Mouse (Mus musculus) forebrain, embryonic 13.5 days (tissue): ENCODE results near the gene Ttc39a. TPM values are rescaled to one million over a fixed set of nuclear protein-coding genes. Genes with fewer than 3 reads are reported as not detected.

ENCODE experiments used
- ATAC-seq: fragments of 200-750 bp; cut with Nextera tagmentation; 2 replicates; pipeline ENCODE4 v1.8.0; 2017
- H3K27ac ChIP-seq: fragments of 300-500 bp; sonication (generic); 2 replicates; pipeline ENCODE4 v1.5.1; 2015; ENCODE audit warnings: inconsistent platforms, mild to moderate bottlenecking, moderate library complexity
- H3K27me3 ChIP-seq: fragments of 300-500 bp; sonication (generic); 2 replicates; pipeline ENCODE4 v1.6.1; 2015; ENCODE audit warnings: mild to moderate bottlenecking, inconsistent platforms
- H3K36me3 ChIP-seq: fragments of 300-500 bp; sonication (generic); 2 replicates; pipeline ENCODE4 v1.6.1; 2015; ENCODE audit warnings: mild to moderate bottlenecking, inconsistent platforms; ENCODE audit not compliant: poor library complexity, severe bottlenecking
- H3K4me1 ChIP-seq: fragments of 300-500 bp; sonication (generic); 2 replicates; pipeline ENCODE4 v1.6.1; 2015; ENCODE audit warnings: inconsistent platforms
- H3K4me2 ChIP-seq: fragments of 300-500 bp; sonication (generic); 2 replicates; pipeline ENCODE4 v1.6.1; 2015; ENCODE audit warnings: inconsistent platforms, mild to moderate bottlenecking, moderate library complexity
- H3K4me3 ChIP-seq: fragments of 300-500 bp; sonication (generic); 2 replicates; pipeline ENCODE4 v1.5.1; 2015; ENCODE audit warnings: mild to moderate bottlenecking, inconsistent platforms
- H3K9ac ChIP-seq: fragments of 300-500 bp; sonication (generic); 2 replicates; pipeline ENCODE4 v1.6.1; 2015; ENCODE audit warnings: mild to moderate bottlenecking, inconsistent platforms
- H3K9me3 ChIP-seq: fragments of 300-500 bp; sonication (generic); replicated peaks from 2 replicates; pipeline ENCODE4 v1.6.1; 2016; ENCODE audit warnings: inconsistent platforms
- WGBS: fragments of 180-500 bp; shearing (Covaris S2); methylation state at CpG from one replicate; pipeline ENCODE4 v1.1.7; 2015; 5-methylcytosine and 5-hydroxymethylcytosine counted together
- polyA plus RNA-seq: library from polyadenylated mRNA; unstranded; fragments of >200 nt; fragmentation: Nextera tagmentation; extraction: Ambion mirVana; gene quantifications from 2 replicates; pipeline ENCODE4 v1.2.1, GENCODE M21; 2015

Gene Ttc39a
- polyA plus RNA-seq, 1 experiment from 2014 or later, result 1.0 TPM

- no peaks in the 10 kb centered on the region for H3K9me3 ChIP-seq
- WGBS, result 11% methylated on average over 3 of the region's 3 CpGs
- H3K36me3 ChIP-seq, result no peaks in the 10 kb centered on the region
- peaks cover 16% of the 10 kb centered on the region for H3K4me1 ChIP-seq
- 0 out of 2 replicates have a peak overlapping the region, but pooled peaks have one; percentile 25 for H3K27ac ChIP-seq
- H3K4me2 ChIP-seq, result peak overlapping the region; percentile 100
- H3K9ac ChIP-seq, result 0 out of 2 replicates have a peak overlapping the region, but pooled peaks have one; percentile 80
- peaks cover 10% of the 10 kb centered on the region; the same call in 1 of the 2 replicates for H3K27me3 ChIP-seq
- ATAC-seq, result peak; percentile 61
- peak overlapping the region; percentile 64 for H3K4me3 ChIP-seq
Measured at GRCm38 (mm10) chr4:109406054-109406485, 353 bp upstream of the Ttc39a start.

GRCm38 (mm10) chr4:109407176-109407520 is 725 bp downstream of the Ttc39a start:
- peak; percentile 34 for ATAC-seq
- Histone ChIP-seq H3K36me3 (no peaks in the 10 kb centered on the region), H3K4me2 (peak overlapping the region; percentile 100), H3K9me3 (no peaks in the 10 kb centered on the region), H3K4me1 (peaks cover 16% of the 10 kb centered on the region), H3K27ac (no peak overlapping the region), H3K27me3 (peaks cover 10% of the 10 kb centered on the region; the same call in 1 of the 2 replicates), H3K9ac (peak overlapping the region; percentile 80), H3K4me3 (peak overlapping the region; percentile 64)
- WGBS, result 4% methylated on average over 13 of the region's 24 CpGs

GRCm38 (mm10) chr4:109407701-109408485 is 1.5 kb downstream of the Ttc39a start:
- 84% methylated on average over 9 of the region's 9 CpGs for WGBS
- peak overlapping the region; percentile 100; the same call in 1 of the 2 replicates for H3K4me2 ChIP-seq
- ATAC-seq, result no peak

GRCm38 (mm10) chr4:109410681-109411376 is 4.4 kb downstream of the Ttc39a start:
- H3K36me3 ChIP-seq, result no peaks in the 10 kb centered on the region
- no peaks in the 10 kb centered on the region for H3K9me3 ChIP-seq
- no peak overlapping the region for H3K27ac ChIP-seq
- H3K4me1 ChIP-seq, result peaks cover 12% of the 10 kb centered on the region
- no peak for ATAC-seq
- no peak overlapping the region for H3K4me2 ChIP-seq
- H3K9ac ChIP-seq, result no peak overlapping the region
- no peak overlapping the region for H3K4me3 ChIP-seq
- WGBS, result 71% methylated on average over 9 of the region's 9 CpGs
- peaks cover 10% of the 10 kb centered on the region; the same call in 1 of the 2 replicates for H3K27me3 ChIP-seq

More at GRCm38 (mm10) chr4:109407701-109408485, 1.5 kb downstream of the Ttc39a start:
- Histone ChIP-seq H3K27ac (no peak overlapping the region), H3K4me3 (no peak overlapping the region), H3K9ac (no peak overlapping the region), H3K9me3 (no peaks in the 10 kb centered on the region), H3K27me3 (peaks cover 10% of the 10 kb centered on the region; the same call in 1 of the 2 replicates), H3K36me3 (no peaks in the 10 kb centered on the region), H3K4me1 (peaks cover 16% of the 10 kb centered on the region)

- H3K27me3 ChIP-seq, result peaks cover 10% of the 10 kb centered on the region; the same call in 1 of the 2 replicates
- no peak overlapping the region for H3K9ac ChIP-seq
- H3K4me3 ChIP-seq, result no peak overlapping the region
- H3K4me1 ChIP-seq, result peaks cover 6% of the 10 kb centered on the region; the same call in 1 of the 2 replicates
- no peak overlapping the region for H3K27ac ChIP-seq
- 81% methylated on average over 6 of the region's 6 CpGs for WGBS
- H3K9me3 ChIP-seq, result no peaks in the 10 kb centered on the region
- no peak for ATAC-seq
- H3K4me2 ChIP-seq, result no peak overlapping the region
- H3K36me3 ChIP-seq, result no peaks in the 10 kb centered on the region
Measured at GRCm38 (mm10) chr4:109411377-109411967, 5.0 kb downstream of the Ttc39a start.

- 88% methylated on average over 5 of the region's 5 CpGs for WGBS
- no peak overlapping the region for H3K4me2 ChIP-seq
- H3K9me3 ChIP-seq, result no peaks in the 10 kb centered on the region
- peaks cover 2% of the 10 kb centered on the region; the same call in 1 of the 2 replicates for H3K4me1 ChIP-seq
- no peak for ATAC-seq
- H3K27me3 ChIP-seq, result peaks cover 10% of the 10 kb centered on the region; the same call in 1 of the 2 replicates
- no peak overlapping the region for H3K9ac ChIP-seq
- H3K36me3 ChIP-seq, result no peaks in the 10 kb centered on the region
- H3K4me3 ChIP-seq, result no peak overlapping the region
- no peak overlapping the region for H3K27ac ChIP-seq
Measured at GRCm38 (mm10) chr4:109412233-109412632, 5.8 kb downstream of the Ttc39a start.

- WGBS, result 92% methylated on average over 1 of the region's 1 CpGs
- no peak for ATAC-seq
- H3K9me3 ChIP-seq, result no peaks in the 10 kb centered on the region
- H3K4me3 ChIP-seq, result no peak overlapping the region
- no peaks in the 10 kb centered on the region for H3K36me3 ChIP-seq
- no peaks in the 10 kb centered on the region for H3K27me3 ChIP-seq
- no peak overlapping the region for H3K27ac ChIP-seq
- H3K9ac ChIP-seq, result no peak overlapping the region
- no peak overlapping the region for H3K4me2 ChIP-seq
- no peaks in the 10 kb centered on the region; the same call in 1 of the 2 replicates for H3K4me1 ChIP-seq
Measured at GRCm38 (mm10) chr4:109417998-109418397, 11.6 kb downstream of the Ttc39a start.

GRCm38 (mm10) chr4:109419017-109419416 is 12.6 kb downstream of the Ttc39a start:
- no peaks in the 10 kb centered on the region for H3K36me3 ChIP-seq
- no peak overlapping the region for H3K4me2 ChIP-seq
- H3K4me3 ChIP-seq, result no peak overlapping the region
- 22% methylated on average over 3 of the region's 3 CpGs for WGBS
- H3K9ac ChIP-seq, result no peak overlapping the region
- H3K27ac ChIP-seq, result no peak overlapping the region
- no peaks in the 10 kb centered on the region for H3K9me3 ChIP-seq
- no peaks in the 10 kb centered on the region; the same call in 1 of the 2 replicates for H3K4me1 ChIP-seq
- H3K27me3 ChIP-seq, result no peaks in the 10 kb centered on the region
- no peak for ATAC-seq

- H3K9me3 ChIP-seq, result no peaks in the 10 kb centered on the region
- no peaks in the 10 kb centered on the region for H3K27me3 ChIP-seq
- H3K4me3 ChIP-seq, result no peak overlapping the region
- no peak overlapping the region for H3K27ac ChIP-seq
- no peaks in the 10 kb centered on the region; the same call in 1 of the 2 replicates for H3K4me1 ChIP-seq
- H3K36me3 ChIP-seq, result no peaks in the 10 kb centered on the region
- ATAC-seq, result no peak
- H3K9ac ChIP-seq, result no peak overlapping the region
- no peak overlapping the region for H3K4me2 ChIP-seq
- 84% methylated on average over 4 of the region's 4 CpGs for WGBS
Measured at GRCm38 (mm10) chr4:109419563-109419962, 13.1 kb downstream of the Ttc39a start.

GRCm38 (mm10) chr4:109420138-109420795 is 13.8 kb downstream of the Ttc39a start:
- Histone ChIP-seq H3K4me3 (no peak overlapping the region), H3K9ac (no peak overlapping the region), H3K27ac (no peak overlapping the region), H3K4me2 (no peak overlapping the region), H3K9me3 (no peaks in the 10 kb centered on the region), H3K36me3 (no peaks in the 10 kb centered on the region), H3K27me3 (no peaks in the 10 kb centered on the region), H3K4me1 (no peaks in the 10 kb centered on the region; the same call in 1 of the 2 replicates)
- ATAC-seq, result no peak
- 76% methylated on average over 8 of the region's 8 CpGs for whole genome bisulfite sequencing

GRCm38 (mm10) chr4:109421608-109422007 is 15.2 kb downstream of the Ttc39a start:
- no peak for ATAC-seq
- Histone ChIP-seq H3K4me2 (no peak overlapping the region), H3K9ac (no peak overlapping the region)

More at GRCm38 (mm10) chr4:109421608-109422007, 15.2 kb downstream of the Ttc39a start:
- WGBS, result 86% methylated on average over 7 of the region's 7 CpGs
- Histone ChIP-seq H3K4me1 (no peaks in the 10 kb centered on the region; the same call in 1 of the 2 replicates), H3K4me3 (no peak overlapping the region), H3K27me3 (no peaks in the 10 kb centered on the region), H3K9me3 (no peaks in the 10 kb centered on the region), H3K36me3 (no peaks in the 10 kb centered on the region), H3K27ac (no peak overlapping the region)
